ENCODE assay signal across 8 mouse cellular contexts in genomic region chr7:44975117-44975419, GRCm38 (mm10). TPM values are rescaled to one million over a fixed set of nuclear protein-coding genes. Genes with fewer than 3 reads are reported as not detected.
A peak's percentile ranks its signal among the peaks of the same experiment; 100 is the strongest.
DNase-seq lines count a peak whose midpoint lies in the region; ATAC-seq and TF ChIP-seq lines count a peak whose summit lies in the region.

No protein-coding gene starts in this region.

- no peak; the same call in 1 of the 2 replicates for ATAC-seq in liver, embryonic 13.5 days (ENCODE audit: low read depth)
- no peak for ATAC-seq in stomach, postnatal 0 days (ENCODE audit: low FRiP score, low TSS enrichment)
- no peak for ATAC-seq in CD4-positive, CD25-positive, alpha-beta regulatory T cell, adult 4 months

- no peaks in the 10 kb centered on the region; the same call in 1 of the 2 replicates for H3K36me3 ChIP-seq in testis, adult 2 months (ENCODE audit: control insufficient read depth, insufficient read depth, low read length)
- H3K36me3 ChIP-seq in liver, embryonic 13.5 days: peaks cover 48% of the 10 kb centered on the region
- peaks cover 15% of the 10 kb centered on the region for H3K36me3 ChIP-seq in stomach, postnatal 0 days (ENCODE audit: control insufficient read depth, insufficient read depth, low read length)

- 26% methylated on average over 6 of the region's 6 CpGs for WGBS in liver, embryonic 13.5 days (ENCODE audit: insufficient replicate concordance)
- 14% methylated on average over 6 of the region's 6 CpGs for WGBS in stomach, postnatal 0 days

- no peak for TF ChIP-seq EP300 in stomach, postnatal 0 days (optimal IDR thresholded peaks at IDR 0.05)

- no peak for TF ChIP-seq POLR2A in testis, adult 2 months (IDR thresholded peaks at IDR 0.05; ENCODE audit: control insufficient read depth, low read depth, low read length)

- H3K9me3 ChIP-seq in liver, embryonic 13.5 days (replicated peaks): no peaks in the 10 kb centered on the region
- H3K9me3 ChIP-seq in stomach, postnatal 0 days (ENCODE audit: control insufficient read depth, low read length): no peaks in the 10 kb centered on the region

- H3K4me3 ChIP-seq in testis, adult 2 months (ENCODE audit: control insufficient read depth, low read depth, low read length): no peak overlapping the region
- 0 out of 2 replicates have a peak overlapping the region, but pooled peaks have one; percentile 36 for H3K4me3 ChIP-seq in liver, embryonic 13.5 days (replicated peaks)
- H3K4me3 ChIP-seq in stomach, postnatal 0 days (ENCODE audit: low read depth, low read length): no peak overlapping the region

- DNase-seq in cerebellum, adult 9-11 months: peak; percentile 55
- DNase-seq in cerebellum, adult 9-10 months: no peak
- DNase-seq in testis, postnatal 10 days (ENCODE audit: low spot score): no peak
- DNase-seq in liver, embryonic 13.5 days: no peak
- DNase-seq in stomach, postnatal 0 days (ENCODE audit: low spot score): no peak
- DNase-seq in T-cell, adult 2 months (ENCODE audit: low spot score): no peak

- H3K27ac ChIP-seq in testis, adult 2 months (ENCODE audit: control insufficient read depth, insufficient read depth, low read depth, low read length): peak overlapping the region; percentile 37; the same call in 1 of the 2 replicates
- H3K27ac ChIP-seq in liver, embryonic 13.5 days: peak overlapping the region; percentile 75
- no peak overlapping the region; the same call in 1 of the 2 replicates for H3K27ac ChIP-seq in stomach, postnatal 0 days (replicated peaks)

- H3K27me3 ChIP-seq in testis, adult 2 months (ENCODE audit: control insufficient read depth, insufficient read depth, low read length): no peaks in the 10 kb centered on the region
- H3K27me3 ChIP-seq in liver, embryonic 13.5 days: peaks cover 6% of the 10 kb centered on the region; the same call in 1 of the 2 replicates
- H3K27me3 ChIP-seq in stomach, postnatal 0 days (ENCODE audit: control insufficient read depth, insufficient read depth, low read length): no peaks in the 10 kb centered on the region

- no peak for TF ChIP-seq CTCF in testis, adult 2 months (IDR thresholded peaks at IDR 0.05; ENCODE audit: control insufficient read depth, insufficient read depth, insufficient replicate concordance, low read depth, low read length)
- no peak for TF ChIP-seq CTCF in stomach, postnatal 0 days (IDR thresholded peaks at IDR 0.05; ENCODE audit: low read depth)

- no peak overlapping the region for H3K9ac ChIP-seq in liver, embryonic 13.5 days
- 0 out of 2 replicates have a peak overlapping the region, but pooled peaks have one; percentile 9 for H3K9ac ChIP-seq in stomach, postnatal 0 days (ENCODE audit: low read length)

- H3K4me2 ChIP-seq in liver, embryonic 13.5 days: peak overlapping the region; percentile 59
- H3K4me2 ChIP-seq in stomach, postnatal 0 days (replicated peaks; ENCODE audit: low read depth): no peak overlapping the region

- peaks cover 34% of the 10 kb centered on the region for H3K4me1 ChIP-seq in testis, adult 2 months (ENCODE audit: control insufficient read depth, insufficient read depth, low read length)
- H3K4me1 ChIP-seq in liver, embryonic 13.5 days (replicated peaks): peaks cover 46% of the 10 kb centered on the region
- H3K4me1 ChIP-seq in stomach, postnatal 0 days (replicated peaks; ENCODE audit: control insufficient read depth, insufficient read depth): no peaks in the 10 kb centered on the region

RNA-seq across cellular contexts. Expression of gene Cpt1c, which starts 0.4 kb away (rescaled TPM):
- 137 and 148 TPM in 2 replicates for polyA plus RNA-seq in testis, adult 2 months (2012; rRNA removed)
- polyA plus RNA-seq in liver, embryonic 13.5 days (2015; fragmentation: Nextera tagmentation; extraction: Ambion mirVana): 1.9 and 2.3 TPM in 2 replicates
- 5.6 and 7.3 TPM in 2 replicates for polyA plus RNA-seq in stomach, postnatal 0 days (2015; fragmentation: Nextera tagmentation; extraction: Ambion mirVana)
- polyA plus RNA-seq in CD4-positive, CD25-positive, alpha-beta regulatory T cell, adult 4 months (2017; shearing (Covaris generic)): under 1 TPM; 0.36 to 0.92 TPM

RNA-seq across cellular contexts. Expression of gene Prmt1, which starts 11.3 kb away (rescaled TPM):
- 59.6 and 60.1 TPM in 2 replicates for polyA plus RNA-seq in testis, adult 2 months (2012; rRNA removed)
- 214 and 220 TPM in 2 replicates for polyA plus RNA-seq in liver, embryonic 13.5 days (2015; fragmentation: Nextera tagmentation; extraction: Ambion mirVana)
- 181 and 185 TPM in 2 replicates for polyA plus RNA-seq in stomach, postnatal 0 days (2015; fragmentation: Nextera tagmentation; extraction: Ambion mirVana)
- polyA plus RNA-seq in CD4-positive, CD25-positive, alpha-beta regulatory T cell, adult 4 months (2017; shearing (Covaris generic)): 100 to 1,000 TPM in 1 of 2 experiments, 10 to 100 TPM in 1; 39.7 to 114 TPM

RNA-seq across cellular contexts. Expression of gene Irf3, which starts 22.4 kb away (rescaled TPM):
- 108 and 114 TPM in 2 replicates for polyA plus RNA-seq in testis, adult 2 months (2012; rRNA removed)
- 41.0 and 42.4 TPM in 2 replicates for polyA plus RNA-seq in liver, embryonic 13.5 days (2015; fragmentation: Nextera tagmentation; extraction: Ambion mirVana)
- polyA plus RNA-seq in stomach, postnatal 0 days (2015; fragmentation: Nextera tagmentation; extraction: Ambion mirVana): 55.7 and 59.8 TPM in 2 replicates
- polyA plus RNA-seq in CD4-positive, CD25-positive, alpha-beta regulatory T cell, adult 4 months (2017; shearing (Covaris generic)): 100 to 1,000 TPM; 117 to 147 TPM

RNA-seq across cellular contexts. Expression of gene Bcl2l12, which starts 23.4 kb away (rescaled TPM):
- 85.4 and 93.5 TPM in 2 replicates for polyA plus RNA-seq in testis, adult 2 months (2012; rRNA removed)
- polyA plus RNA-seq in liver, embryonic 13.5 days (2015; fragmentation: Nextera tagmentation; extraction: Ambion mirVana): 18.2 and 20.1 TPM in 2 replicates
- 23.0 and 23.4 TPM in 2 replicates for polyA plus RNA-seq in stomach, postnatal 0 days (2015; fragmentation: Nextera tagmentation; extraction: Ambion mirVana)
- polyA plus RNA-seq in CD4-positive, CD25-positive, alpha-beta regulatory T cell, adult 4 months (2017; shearing (Covaris generic)): 10 to 100 TPM; 23.6 to 30.1 TPM

RNA-seq across cellular contexts. Expression of gene Tsks, which starts 32.1 kb away (rescaled TPM):
- polyA plus RNA-seq in testis, adult 2 months (2012; rRNA removed): 1,042 and 1,092 TPM in 2 replicates
- 0.07 and 0.22 TPM in 2 replicates for polyA plus RNA-seq in liver, embryonic 13.5 days (2015; fragmentation: Nextera tagmentation; extraction: Ambion mirVana)
- 0.08 TPM in 1 of 2 replicates, not detected in the other for polyA plus RNA-seq in stomach, postnatal 0 days (2015; fragmentation: Nextera tagmentation; extraction: Ambion mirVana)
- polyA plus RNA-seq in CD4-positive, CD25-positive, alpha-beta regulatory T cell, adult 4 months (2017; shearing (Covaris generic)): not detected

Comparison
In these comparisons a context has a peak if more than half of its experiments do, and no peak if none do; other contexts are left out.
1. RNA of gene Cpt1c, which starts 0.4 kb away (polyA plus RNA-seq): 137 to 148 TPM in testis, adult 2 months; 5.6 to 7.3 TPM in stomach, postnatal 0 days, 1.9 to 2.3 TPM in liver, embryonic 13.5 days and 0.36 to 0.92 TPM in CD4-positive, CD25-positive, alpha-beta regulatory T cell, adult 4 months; every median in the first group is over 10 times any median in the second.